Mouse (Mus musculus) embryonic facial prominence, embryonic 15.5 days (tissue): Measurements from ENCODE around the gene Kcnk3. TPM values are rescaled to one million over a fixed set of nuclear protein-coding genes. Genes with fewer than 3 reads are reported as not detected.

Experiments
- ATAC-seq: fragments of 200-750 bp; cut with Nextera tagmentation; 2 replicates; pipeline ENCODE4 v1.8.0; 2017; ENCODE audit warnings: low read depth, moderate TSS enrichment; ENCODE audit not compliant: insufficient number of reproducible peaks, low FRiP score, low TSS enrichment
- H3K27ac ChIP-seq: fragments of 300-500 bp; sonication (generic); replicated peaks from 2 replicates; pipeline ENCODE4 v1.5.1; 2015; ENCODE audit warnings: mild to moderate bottlenecking, inconsistent platforms
- H3K27me3 ChIP-seq: fragments of 300-500 bp; sonication (generic); 2 replicates; pipeline ENCODE4 v1.6.1; 2015; ENCODE audit warnings: inconsistent platforms
- H3K36me3 ChIP-seq: fragments of 300-500 bp; sonication (generic); 2 replicates; pipeline ENCODE4 v1.6.1; 2015; ENCODE audit warnings: mild to moderate bottlenecking, inconsistent platforms
- H3K4me1 ChIP-seq: fragments of 300-500 bp; sonication (generic); 2 replicates; pipeline ENCODE4 v1.6.1; 2015; ENCODE audit warnings: inconsistent platforms
- H3K4me2 ChIP-seq: fragments of 300-500 bp; sonication (generic); replicated peaks from 2 replicates; pipeline ENCODE4 v1.6.1; 2015; ENCODE audit warnings: mild to moderate bottlenecking, inconsistent platforms
- H3K4me3 ChIP-seq: fragments of 300-500 bp; sonication (generic); replicated peaks from 2 replicates; pipeline ENCODE4 v1.5.1; 2015; ENCODE audit warnings: mild to moderate bottlenecking, inconsistent platforms
- H3K9ac ChIP-seq: fragments of 300-500 bp; sonication (generic); 2 replicates; pipeline ENCODE4 v1.6.1; 2015; ENCODE audit warnings: inconsistent platforms
- H3K9me3 ChIP-seq: fragments of 300-500 bp; sonication (generic); replicated peaks from 2 replicates; pipeline ENCODE4 v1.6.1; 2016; ENCODE audit warnings: inconsistent platforms
- WGBS: fragments of 180-500 bp; shearing (Covaris S2); methylation state at CpG from one replicate; pipeline ENCODE4 v1.1.7; 2015; 5-methylcytosine and 5-hydroxymethylcytosine counted together
- polyA plus RNA-seq: library from polyadenylated mRNA; unstranded; fragments of >200 nt; fragmentation: Nextera tagmentation; extraction: Ambion mirVana; gene quantifications from 2 replicates; pipeline ENCODE4 v1.2.1, GENCODE M21; 2015

The Kcnk3 gene
- polyA plus RNA-seq = 0.70 and 1.3 TPM in 2 replicates

DNA sequence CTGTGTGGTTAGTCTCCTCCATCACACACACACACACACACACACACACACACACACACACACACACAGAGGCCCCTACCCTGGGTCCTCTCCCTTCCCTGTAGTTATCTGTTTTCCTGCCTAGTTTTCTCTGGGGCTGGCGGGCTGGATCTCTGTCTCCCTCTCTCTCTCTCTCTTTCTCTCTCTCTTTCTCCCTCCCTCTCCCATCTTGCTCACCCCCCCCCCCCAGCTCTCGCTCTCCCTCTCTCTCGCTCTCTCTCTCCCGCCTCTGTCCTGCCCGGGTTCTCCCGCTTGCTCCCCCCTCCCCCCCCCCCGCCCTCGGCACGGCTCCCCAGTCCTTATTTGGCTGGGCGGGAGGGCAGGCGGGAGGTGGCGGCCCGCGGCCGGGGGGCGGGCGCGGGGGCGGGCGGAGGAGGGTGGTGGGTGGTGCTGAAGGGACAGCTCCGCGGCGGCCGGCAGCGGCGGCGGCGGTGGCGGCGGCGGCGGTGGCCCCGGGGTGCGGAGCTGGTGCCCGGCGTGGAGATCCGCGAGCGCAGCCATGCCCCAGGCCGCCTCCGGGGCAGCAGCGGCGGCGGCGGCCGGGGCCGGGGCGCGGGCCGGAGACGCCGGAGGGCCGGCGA is at the start of gene Kcnk3:
Gene Kcnk3, plus strand, starts transcription at position 490 of the 620 bp plus-strand sequence.
- no peak within 1 kb of the TSS for H3K27ac ChIP-seq
- H3K4me1 ChIP-seq = peaks cover 14% of the 10 kb centered on the region
- no peaks in the 10 kb centered on the region for H3K36me3 ChIP-seq
- WGBS = under 1% methylated on average over 22 of the region's 54 CpGs
- 0 out of 2 replicates have a peak within 1 kb of the TSS, but pooled peaks have one; percentile 7 for H3K9ac ChIP-seq
- peak within 1 kb of the TSS; percentile 93 for H3K4me2 ChIP-seq
- ATAC-seq = 0 out of 2 replicates have a peak, but pooled peaks have one; percentile 58
- peaks cover 60% of the 10 kb centered on the region for H3K27me3 ChIP-seq
- H3K4me3 ChIP-seq = peak within 1 kb of the TSS; percentile 42
- H3K9me3 ChIP-seq = no peaks in the 10 kb centered on the region

DNA sequence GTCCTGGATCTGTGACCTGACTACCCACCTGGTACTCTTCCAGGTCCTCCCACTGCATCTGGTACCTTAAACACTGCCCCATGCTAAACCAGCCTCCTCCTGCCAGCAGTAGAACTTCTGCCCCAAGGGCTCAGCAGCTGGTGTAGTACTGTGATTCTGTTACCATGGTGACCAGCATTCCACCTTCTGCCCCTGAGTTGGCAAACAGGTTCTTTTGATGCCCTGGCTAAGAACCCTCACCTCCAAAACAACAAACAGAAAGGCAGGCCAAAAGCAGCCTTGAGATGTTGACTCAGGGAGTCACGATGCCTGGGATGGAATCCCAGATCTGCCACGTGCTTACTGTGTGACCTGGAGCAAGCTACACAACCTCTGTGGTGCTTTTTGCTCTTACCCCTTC is 42.3 kb upstream of the Kcnk3 start, which contains the start of gene Cib4:
Gene Cib4, minus strand, starts transcription at position 139 of the 400 bp plus-strand sequence.
- H3K4me3 ChIP-seq = no peak within 1 kb of the TSS
- no peaks in the 10 kb centered on the region for H3K9me3 ChIP-seq
- H3K9ac ChIP-seq = no peak within 1 kb of the TSS
- no peaks in the 10 kb centered on the region for H3K27me3 ChIP-seq
- WGBS = 40% methylated on average over 2 of the region's 2 CpGs
- no peak within 1 kb of the TSS for H3K4me2 ChIP-seq
- H3K27ac ChIP-seq = no peak within 1 kb of the TSS
- H3K4me1 ChIP-seq = peaks cover 5% of the 10 kb centered on the region
- H3K36me3 ChIP-seq = no peaks in the 10 kb centered on the region
- ATAC-seq = no peak

GRCm38 (mm10) chr5:30548681-30549080 is 39.3 kb upstream of the Kcnk3 start:
- Histone ChIP-seq H3K4me3 (no peak overlapping the region), H3K9ac (no peak overlapping the region), H3K4me2 (no peak overlapping the region), H3K9me3 (no peaks in the 10 kb centered on the region), H3K36me3 (no peaks in the 10 kb centered on the region), H3K27me3 (no peaks in the 10 kb centered on the region), H3K27ac (no peak overlapping the region), H3K4me1 (peaks cover 6% of the 10 kb centered on the region)
- WGBS = 63% methylated on average over 2 of the region's 2 CpGs
- no peak for ATAC-seq

GRCm38 (mm10) chr5:30550334-30551021 is 37.5 kb upstream of the Kcnk3 start:
- Histone ChIP-seq H3K36me3 (no peaks in the 10 kb centered on the region), H3K27ac (no peak overlapping the region), H3K9ac (no peak overlapping the region), H3K4me2 (no peak overlapping the region), H3K27me3 (no peaks in the 10 kb centered on the region), H3K4me1 (peaks cover 6% of the 10 kb centered on the region), H3K4me3 (no peak overlapping the region), H3K9me3 (no peaks in the 10 kb centered on the region)
- 0 out of 2 replicates have a peak, but pooled peaks have one; percentile 54 for ATAC-seq
- WGBS = 50% methylated on average over 9 of the region's 9 CpGs

- WGBS = 79% methylated on average over 8 of the region's 8 CpGs
- Histone ChIP-seq H3K36me3 (no peaks in the 10 kb centered on the region), H3K4me1 (peaks cover 9% of the 10 kb centered on the region), H3K4me3 (no peak overlapping the region), H3K27me3 (no peaks in the 10 kb centered on the region), H3K9me3 (no peaks in the 10 kb centered on the region), H3K27ac (no peak overlapping the region), H3K4me2 (no peak overlapping the region), H3K9ac (no peak overlapping the region)
- no peak for ATAC-seq
Observed at GRCm38 (mm10) chr5:30551022-30551638, 36.8 kb upstream of the Kcnk3 start.

DNA sequence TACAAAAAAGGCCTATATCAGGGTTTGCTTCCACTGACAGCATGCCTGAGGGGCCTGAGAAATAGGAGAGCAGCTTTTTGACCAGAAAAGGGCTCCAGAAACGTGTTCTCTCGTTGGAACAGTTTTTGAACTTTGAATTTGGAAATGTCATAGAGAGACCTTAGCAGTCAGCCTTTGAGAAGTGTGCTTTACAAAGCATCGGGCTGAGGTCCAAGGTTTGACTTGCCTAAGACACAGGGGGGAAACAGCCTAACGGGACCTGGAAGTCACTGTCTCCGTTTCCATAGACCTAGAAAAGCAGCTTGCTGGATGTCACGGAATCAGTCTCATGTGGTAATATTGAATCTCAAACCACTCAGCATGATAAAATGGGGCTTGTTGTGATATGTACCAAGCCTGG is 36.0 kb upstream of the Kcnk3 start:
- Histone ChIP-seq H3K9ac (no peak overlapping the region), H3K4me2 (no peak overlapping the region), H3K27ac (no peak overlapping the region), H3K27me3 (no peaks in the 10 kb centered on the region), H3K4me3 (no peak overlapping the region), H3K36me3 (no peaks in the 10 kb centered on the region), H3K4me1 (peaks cover 18% of the 10 kb centered on the region), H3K9me3 (no peaks in the 10 kb centered on the region)
- 77% methylated on average over 6 of the region's 6 CpGs for whole genome bisulfite sequencing
- no peak for ATAC-seq

GRCm38 (mm10) chr5:30553936-30554335 is 34.0 kb upstream of the Kcnk3 start:
- ATAC-seq = no peak
- Histone ChIP-seq H3K9me3 (no peaks in the 10 kb centered on the region), H3K4me1 (peaks cover 19% of the 10 kb centered on the region), H3K36me3 (no peaks in the 10 kb centered on the region), H3K4me2 (no peak overlapping the region), H3K9ac (no peak overlapping the region), H3K4me3 (no peak overlapping the region), H3K27me3 (no peaks in the 10 kb centered on the region), H3K27ac (no peak overlapping the region)
- WGBS = 89% methylated on average over 13 of the region's 13 CpGs

DNA sequence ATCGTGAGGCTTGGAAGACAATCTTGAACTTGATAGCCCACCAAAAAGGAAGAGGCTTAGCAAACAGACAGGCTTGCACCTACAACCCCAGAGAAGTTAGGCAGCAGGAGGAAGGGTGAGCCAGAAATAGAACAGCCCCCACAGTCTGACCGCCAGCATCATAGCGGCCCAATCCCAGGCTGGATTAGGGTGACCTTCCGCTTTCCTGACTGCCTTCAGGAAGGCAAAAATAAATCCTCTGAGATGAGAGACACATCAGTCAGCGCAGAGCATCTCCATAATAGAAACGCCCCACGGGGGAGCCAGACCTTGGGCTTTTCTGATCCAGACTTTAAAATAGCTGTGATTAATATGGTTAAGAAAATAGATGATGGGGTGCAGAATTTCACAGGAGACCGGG is 33.0 kb upstream of the Kcnk3 start:
- Histone ChIP-seq H3K9me3 (no peaks in the 10 kb centered on the region), H3K9ac (no peak overlapping the region), H3K4me2 (no peak overlapping the region), H3K4me3 (no peak overlapping the region), H3K4me1 (peaks cover 19% of the 10 kb centered on the region), H3K27me3 (no peaks in the 10 kb centered on the region), H3K27ac (no peak overlapping the region), H3K36me3 (no peaks in the 10 kb centered on the region)
- no peak for ATAC-seq
- 78% methylated on average over 8 of the region's 8 CpGs for WGBS

DNA sequence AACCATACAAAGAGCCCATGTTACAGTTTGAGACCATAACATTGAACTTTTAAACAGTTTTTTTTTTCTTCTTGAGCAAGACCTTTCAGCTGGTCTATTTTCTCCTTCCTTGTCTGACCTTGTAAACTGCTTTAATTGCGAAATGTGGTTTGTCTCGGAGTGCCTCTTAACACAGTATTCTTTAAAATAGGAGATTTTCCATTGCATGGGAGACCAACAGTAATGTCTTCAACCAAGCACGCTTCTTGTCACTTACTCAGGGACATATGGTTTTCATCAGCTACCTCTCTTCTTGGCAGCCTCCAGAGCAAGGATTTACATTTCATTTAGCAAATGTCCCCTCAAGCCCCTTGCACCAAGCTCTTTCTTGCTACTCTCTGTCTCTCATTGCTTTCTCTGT is 31.7 kb upstream of the Kcnk3 start:
- Histone ChIP-seq H3K4me1 (peaks cover 13% of the 10 kb centered on the region), H3K36me3 (no peaks in the 10 kb centered on the region), H3K9ac (no peak overlapping the region), H3K27ac (0 out of 2 replicates have a peak overlapping the region, but pooled peaks have one; percentile 28), H3K4me2 (no peak overlapping the region), H3K4me3 (no peak overlapping the region), H3K9me3 (no peaks in the 10 kb centered on the region), H3K27me3 (no peaks in the 10 kb centered on the region)
- 46% methylated on average over 3 of the region's 3 CpGs for WGBS
- ATAC-seq = no peak

DNA sequence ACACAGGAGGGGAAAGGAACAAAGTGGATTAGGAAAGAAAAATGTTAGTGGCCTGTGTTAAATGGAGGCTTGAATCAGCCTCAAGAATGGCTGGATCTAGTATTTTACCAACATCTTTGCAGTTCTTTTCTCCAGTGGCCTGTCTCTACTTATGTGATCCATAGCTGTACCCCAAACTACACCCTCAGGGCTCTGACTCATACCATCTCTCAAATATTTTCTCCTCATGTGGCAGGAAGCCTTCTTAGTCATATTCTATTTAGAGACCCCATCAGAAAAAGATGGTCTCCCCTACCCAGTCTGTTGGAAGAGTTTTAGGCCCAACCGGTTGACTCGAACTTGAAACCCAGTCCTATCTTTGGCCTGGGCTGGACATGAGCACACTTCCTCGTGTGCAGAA is 28.5 kb upstream of the Kcnk3 start:
- H3K27ac ChIP-seq = no peak overlapping the region
- no peak for ATAC-seq
- no peaks in the 10 kb centered on the region for H3K36me3 ChIP-seq
- no peak overlapping the region for H3K4me2 ChIP-seq
- H3K27me3 ChIP-seq = no peaks in the 10 kb centered on the region
- 76% methylated on average over 3 of the region's 3 CpGs for WGBS
- no peak overlapping the region for H3K4me3 ChIP-seq
- no peaks in the 10 kb centered on the region; the same call in 1 of the 2 replicates for H3K9me3 ChIP-seq
- H3K4me1 ChIP-seq = peaks cover 13% of the 10 kb centered on the region
- no peak overlapping the region for H3K9ac ChIP-seq

- Histone ChIP-seq H3K4me1 (peaks cover 13% of the 10 kb centered on the region), H3K4me2 (no peak overlapping the region), H3K4me3 (no peak overlapping the region), H3K27ac (no peak overlapping the region), H3K9ac (no peak overlapping the region), H3K9me3 (no peaks in the 10 kb centered on the region; the same call in 1 of the 2 replicates), H3K27me3 (no peaks in the 10 kb centered on the region), H3K36me3 (no peaks in the 10 kb centered on the region)
- 28% methylated on average over 3 of the region's 3 CpGs for WGBS
- ATAC-seq = no peak
Observed at GRCm38 (mm10) chr5:30559986-30560493, 27.9 kb upstream of the Kcnk3 start.
